7 mouse cellular contexts compared by ENCODE assay signal in the genomic region with DNA sequence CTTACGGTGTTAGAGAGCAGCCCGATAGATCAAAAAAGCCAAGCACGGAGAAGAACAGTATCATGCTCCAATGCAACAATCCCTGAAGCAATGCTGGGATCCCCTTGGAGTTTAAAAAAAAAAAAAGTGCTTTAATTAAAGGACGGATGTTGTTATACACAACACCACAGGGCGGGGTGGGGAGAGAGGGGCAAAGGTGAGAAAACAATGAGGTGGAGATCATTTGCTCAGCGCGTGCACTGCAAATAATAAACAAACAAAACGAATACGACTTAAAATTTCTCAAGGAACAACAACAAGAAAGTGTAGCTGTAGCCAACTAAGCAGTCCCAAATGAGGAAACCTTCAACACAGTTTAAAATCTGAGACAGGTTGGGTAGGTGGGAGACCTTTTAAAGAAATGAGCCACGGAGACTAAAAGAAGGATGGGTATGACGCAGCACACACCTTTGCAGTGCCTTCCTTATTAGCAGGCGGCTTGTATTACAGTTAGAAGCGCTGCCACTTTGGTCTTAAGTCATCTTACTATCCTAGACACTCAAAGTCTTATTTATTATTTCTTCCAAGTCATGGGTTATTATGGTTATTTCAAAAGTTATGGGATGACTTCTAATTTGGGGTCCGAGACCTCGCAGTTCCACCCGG. TPM values are rescaled to one million over a fixed set of nuclear protein-coding genes. Genes with fewer than 3 reads are reported as not detected.
A peak's percentile ranks its signal among the peaks of the same experiment; 100 is the strongest.
DNase-seq lines count a peak whose midpoint lies in the region; ATAC-seq and TF ChIP-seq lines count a peak whose summit lies in the region.

No protein-coding gene starts in this region.

- no peaks in the 10 kb centered on the region for H3K9me3 ChIP-seq in neural tube, embryonic 14.5 days (ENCODE audit: control insufficient read depth, low read length)

- DNase-seq in testis, postnatal 10 days (ENCODE audit: low spot score): no peak
- peak; percentile 19 to 56 for DNase-seq in kidney, postnatal 25 days
- DNase-seq in urinary bladder, adult 2 months (ENCODE audit: low spot score): no peak
- no peak for DNase-seq in left cerebral cortex, postnatal 14 days (ENCODE audit: low spot score in 2 of 2)

- intact Hi-C loops in left cerebral cortex, postnatal 14 days (cut with DNase I): no loop called here

- peak overlapping the region; percentile 61 for H3K4me2 ChIP-seq in neural tube, embryonic 14.5 days (ENCODE audit: low read depth, low read length)

- peak overlapping the region; percentile 88 for H3K27ac ChIP-seq in testis, adult 2 months (ENCODE audit: control insufficient read depth, insufficient read depth, low read depth, low read length)
- peak overlapping the region; percentile 82 for H3K27ac ChIP-seq in neural tube, embryonic 14.5 days (ENCODE audit: low read depth, low read length)

- peak overlapping the region; percentile 73 for H3K9ac ChIP-seq in neural tube, embryonic 14.5 days (replicated peaks; ENCODE audit: low read depth, low read length)

- 9% methylated on average over 16 of the region's 16 CpGs for WGBS in neural tube, embryonic 14.5 days

- no peak for TF ChIP-seq CTCF in testis, adult 2 months (IDR thresholded peaks at IDR 0.05; ENCODE audit: control insufficient read depth, insufficient read depth, insufficient replicate concordance, low read depth, low read length)

- peaks cover 4% of the 10 kb centered on the region; the same call in 1 of the 2 replicates for H3K4me1 ChIP-seq in testis, adult 2 months (ENCODE audit: control insufficient read depth, insufficient read depth, low read length)
- H3K4me1 ChIP-seq in neural tube, embryonic 14.5 days (ENCODE audit: control insufficient read depth, insufficient read depth, low read length): peaks cover 11% of the 10 kb centered on the region; the same call in 1 of the 2 replicates

- ATAC-seq in erythroblast, adult 5-6 weeks (replicated peaks; ENCODE audit: low FRiP score, poor library complexity, severe bottlenecking): peak; percentile 54
- peak; percentile 47; the same call in 1 of the 2 replicates for ATAC-seq in neural tube, embryonic 14.5 days (ENCODE audit: low read depth)

- TF ChIP-seq POLR2A in testis, adult 2 months (IDR thresholded peaks at IDR 0.05; ENCODE audit: control insufficient read depth, low read depth, low read length): no peak

- H3K27me3 ChIP-seq in testis, adult 2 months (ENCODE audit: control insufficient read depth, insufficient read depth, low read length): no peaks in the 10 kb centered on the region
- H3K27me3 ChIP-seq in neural tube, embryonic 14.5 days (ENCODE audit: control insufficient read depth, insufficient read depth, low read length): no peaks in the 10 kb centered on the region

- no peaks in the 10 kb centered on the region; the same call in 1 of the 2 replicates for H3K36me3 ChIP-seq in testis, adult 2 months (ENCODE audit: control insufficient read depth, insufficient read depth, low read length)
- H3K36me3 ChIP-seq in neural tube, embryonic 14.5 days (ENCODE audit: control insufficient read depth, insufficient read depth, low read length): peaks cover 5% of the 10 kb centered on the region; the same call in 1 of the 2 replicates

- H3K4me3 ChIP-seq in testis, adult 2 months (ENCODE audit: control insufficient read depth, low read depth, low read length): peak overlapping the region; percentile 98
- H3K4me3 ChIP-seq in neural tube, embryonic 14.5 days (ENCODE audit: low read depth, low read length): peak overlapping the region; percentile 98

RNA-seq across cellular contexts. Expression of a gene that starts 0.6 kb away (rescaled TPM):
- 5.5 and 7.6 TPM in 2 replicates for polyA plus RNA-seq in testis, adult 2 months (2012; rRNA removed)
- total RNA-seq in erythroblast, adult 5-6 weeks (2015; ENCODE audit: low replicate concordance): 9.6 and 13.2 TPM in 2 replicates
- total RNA-seq in erythroblast, adult 5-6 weeks (2017; ENCODE audit: low replicate concordance): 8.3 and 8.5 TPM in 2 replicates
- polyA plus RNA-seq in neural tube, embryonic 14.5 days (2014; fragmentation: Nextera tagmentation; extraction: Ambion mirVana): 34.5 and 35.1 TPM in 2 replicates
- polyA plus RNA-seq in urinary bladder, adult 2 months (2012; rRNA removed): 32.9 and 37.5 TPM in 2 replicates
- total RNA-seq in left cerebral cortex, postnatal 14 days (2021): 10 to 100 TPM; 21.7 to 24.0 TPM

RNA-seq across cellular contexts. Expression of a gene that starts 0.7 kb away (rescaled TPM):
- polyA plus RNA-seq in testis, adult 2 months (2012; rRNA removed): 1.1 and 1.8 TPM in 2 replicates
- 2.7 and 2.9 TPM in 2 replicates for total RNA-seq in erythroblast, adult 5-6 weeks (2015; ENCODE audit: low replicate concordance)
- total RNA-seq in erythroblast, adult 5-6 weeks (2017; ENCODE audit: low replicate concordance): 4.0 and 4.9 TPM in 2 replicates
- 14.4 and 15.7 TPM in 2 replicates for polyA plus RNA-seq in neural tube, embryonic 14.5 days (2014; fragmentation: Nextera tagmentation; extraction: Ambion mirVana)
- polyA plus RNA-seq in urinary bladder, adult 2 months (2012; rRNA removed): 7.0 and 7.7 TPM in 2 replicates
- 1 to 10 TPM; 8.3 to 8.8 TPM for total RNA-seq in left cerebral cortex, postnatal 14 days (2021)

RNA-seq across cellular contexts. Expression of a gene that starts 26.3 kb away (rescaled TPM):
- polyA plus RNA-seq in testis, adult 2 months (2012; rRNA removed): 0.09 and 0.12 TPM in 2 replicates
- not detected in 2 replicates for total RNA-seq in erythroblast, adult 5-6 weeks (2015; ENCODE audit: low replicate concordance)
- not detected in 2 replicates for total RNA-seq in erythroblast, adult 5-6 weeks (2017; ENCODE audit: low replicate concordance)
- 0.48 and 1.6 TPM in 2 replicates for polyA plus RNA-seq in neural tube, embryonic 14.5 days (2014; fragmentation: Nextera tagmentation; extraction: Ambion mirVana)
- not detected in 2 replicates for polyA plus RNA-seq in urinary bladder, adult 2 months (2012; rRNA removed)
- total RNA-seq in left cerebral cortex, postnatal 14 days (2021): 1 to 10 TPM; 1.8 to 2.1 TPM

RNA-seq across cellular contexts. Expression of a gene that starts 26.8 kb away (rescaled TPM):
- polyA plus RNA-seq in testis, adult 2 months (2012; rRNA removed): 0.19 and 0.22 TPM in 2 replicates
- not detected in 2 replicates for total RNA-seq in erythroblast, adult 5-6 weeks (2015; ENCODE audit: low replicate concordance)
- not detected in 2 replicates for total RNA-seq in erythroblast, adult 5-6 weeks (2017; ENCODE audit: low replicate concordance)
- polyA plus RNA-seq in neural tube, embryonic 14.5 days (2014; fragmentation: Nextera tagmentation; extraction: Ambion mirVana): 0.64 and 0.93 TPM in 2 replicates
- 7.4 and 8.1 TPM in 2 replicates for polyA plus RNA-seq in urinary bladder, adult 2 months (2012; rRNA removed)
- total RNA-seq in left cerebral cortex, postnatal 14 days (2021): under 1 TPM in 1 of 2 experiments, not detected in 1; 0.42 TPM

Comparison
In these comparisons a context has a peak if more than half of its experiments do, and no peak if none do; other contexts are left out.
1. DNase-seq: peak in kidney, postnatal 25 days (2 of 2); none in testis, postnatal 10 days (single experiment), urinary bladder, adult 2 months (single experiment) and left cerebral cortex, postnatal 14 days (0 of 2).